Mouse (Mus musculus) testis, postnatal 14 days (tissue): ENCODE results near the gene Akr1c19.
"Not testable (repeated sequence)": the region's sequence is repeated elsewhere in the genome, so short reads cannot be mapped to it uniquely, and the experiment has no call there.

ENCODE experiments used
- DNase-seq: peaks from one replicate; pipeline ENCODE4 v3.0.0; 2021; ENCODE audit warnings: low spot score

Akr1c19 gene

GRCm38 (mm10) chr13:4228441-4228840 is at the start of gene Akr1c19:
Gene Akr1c19, plus strand, starts transcription at chr13:4228700.
- no peak for DNase-seq

- not testable (repeated sequence) for DNase-seq
These were observed 47.2 kb upstream of the Akr1c19 start for GRCm38 (mm10) chr13:4181321-4181720.

- no peak for DNase-seq
These were observed 45.4 kb upstream of the Akr1c19 start for GRCm38 (mm10) chr13:4183116-4183515.

GRCm38 (mm10) chr13:4186641-4187411 is 41.7 kb upstream of the Akr1c19 start:
- not testable (repeated sequence) for DNase-seq

- no peak for DNase-seq
These were observed 40.3 kb upstream of the Akr1c19 start for GRCm38 (mm10) chr13:4188174-4188573.

GRCm38 (mm10) chr13:4190904-4191303 is 37.6 kb upstream of the Akr1c19 start, which contains the start of gene Akr1c13:
Gene Akr1c13, plus strand, starts transcription at chr13:4191150.
- no peak for DNase-seq

- no peak for DNase-seq
These were observed 36.0 kb upstream of the Akr1c19 start for GRCm38 (mm10) chr13:4192511-4192910.

GRCm38 (mm10) chr13:4206147-4206903 is 22.2 kb upstream of the Akr1c19 start:
- DNase-seq = no peak

GRCm38 (mm10) chr13:4211560-4212299 is 16.8 kb upstream of the Akr1c19 start:
- DNase-seq = no peak

- no peak for DNase-seq
These were observed 16.2 kb upstream of the Akr1c19 start for GRCm38 (mm10) chr13:4212309-4212708.

GRCm38 (mm10) chr13:4215496-4215895 is 13.0 kb upstream of the Akr1c19 start:
- DNase-seq = not testable (repeated sequence)

- DNase-seq = no peak
These were observed 2.5 kb downstream of the Akr1c19 start for GRCm38 (mm10) chr13:4230841-4231623.

GRCm38 (mm10) chr13:4233135-4233534 is 4.6 kb downstream of the Akr1c19 start:
- no peak for DNase-seq

- no peak for DNase-seq
These were observed 5.2 kb downstream of the Akr1c19 start for GRCm38 (mm10) chr13:4233536-4234172.

- peak; percentile 9 for DNase-seq
These were observed 16.5 kb downstream of the Akr1c19 start for GRCm38 (mm10) chr13:4244861-4245559.

GRCm38 (mm10) chr13:4249347-4249746 is 20.8 kb downstream of the Akr1c19 start:
- DNase-seq = no peak

GRCm38 (mm10) chr13:4256894-4257293 is 28.4 kb downstream of the Akr1c19 start:
- not testable (repeated sequence) for DNase-seq

- DNase-seq = no peak
These were observed 28.8 kb downstream of the Akr1c19 start for GRCm38 (mm10) chr13:4257349-4257748.

- no peak for DNase-seq
These were observed 36.1 kb downstream of the Akr1c19 start for GRCm38 (mm10) chr13:4264612-4265011.

- DNase-seq = no peak
These were observed 36.5 kb downstream of the Akr1c19 start for GRCm38 (mm10) chr13:4265047-4265446.
